Mouse (Mus musculus) sigmoid colon, adult 10 weeks (tissue): ENCODE measurements around the gene 4930435E12Rik. TPM values are rescaled to one million over a fixed set of nuclear protein-coding genes. Genes with fewer than 3 reads are reported as not detected.

ENCODE experiments used
- polyA plus RNA-seq: library from polyadenylated mRNA; stranded (reverse); fragments of 350-450 nt; fragmentation: Illumina TruSeq; extraction: RNeasy Lipid Tissue Mini Kit (QIAGEN cat#74804); gene quantifications from one replicate; pipeline ENCODE4 v1.2.3, GENCODE M21; 2014; ENCODE audit warnings: low read depth, low replicate concordance

The 4930435E12Rik gene
- polyA plus RNA-seq = not detected

DNA sequence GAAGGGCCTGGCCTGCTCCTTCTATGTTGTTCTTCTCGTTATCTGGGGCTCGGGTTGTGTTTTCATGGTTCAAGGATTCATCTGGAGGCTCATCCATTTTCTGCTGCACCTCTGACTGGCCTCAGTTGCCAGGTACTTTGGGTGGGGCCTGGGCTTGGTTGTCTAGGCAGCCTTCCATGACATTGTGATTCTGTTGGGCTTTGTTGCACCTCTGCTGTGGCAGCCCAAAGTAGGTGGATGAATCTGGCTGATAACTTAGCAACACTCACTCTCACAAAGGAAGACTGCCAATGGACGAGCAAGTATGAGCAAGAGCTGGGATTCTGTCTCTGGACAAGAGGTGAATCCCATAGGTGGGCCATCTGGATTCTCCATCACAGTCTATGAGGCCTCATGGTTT lies at the start of gene 4930435E12Rik:
Gene 4930435E12Rik, minus strand, starts transcription at position 101 of the 400 bp plus-strand sequence.

DNA sequence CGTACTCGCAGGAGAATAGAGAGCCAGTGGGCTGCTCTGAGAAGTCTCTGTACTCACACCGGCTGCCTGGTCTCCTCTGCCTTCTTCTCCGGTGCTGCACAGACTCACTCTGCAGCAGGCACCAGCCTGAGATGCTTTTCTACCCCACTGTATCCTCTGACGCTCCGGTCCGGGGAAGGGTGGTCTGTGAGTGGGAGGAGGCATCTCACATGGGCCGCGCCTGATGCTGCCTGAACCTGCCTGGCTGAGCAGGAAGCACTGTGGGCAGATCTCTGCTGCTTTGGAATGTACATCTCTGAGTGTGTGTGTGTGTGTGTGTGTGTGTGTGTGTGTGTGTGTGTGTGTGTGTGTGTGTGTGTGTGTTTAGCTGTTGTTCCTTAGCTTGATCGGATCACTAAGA lies 28.5 kb downstream of the 4930435E12Rik start, which contains the start of gene Upk1b:
Gene Upk1b, minus strand, starts transcription at position 238 of the 400 bp plus-strand sequence.

Other genes starting within 250 kb of the 4930435E12Rik start
- gene Arhgap31, start 115.5 kb downstream of the 4930435E12Rik start, polyA plus RNA-seq = 5.5 TPM
- 89.1 TPM for gene B4galt4, start 86.5 kb downstream of the 4930435E12Rik start, polyA plus RNA-seq
- 3.4 TPM for gene Upk1b, start 28.4 kb downstream of the 4930435E12Rik start, polyA plus RNA-seq
- 1.2 TPM for gene Igsf11, start 63.9 kb upstream of the 4930435E12Rik start, polyA plus RNA-seq